Mouse (Mus musculus): ENCODE measurements at regions not wholly inside any gene's neighbourhood (a gene's known extent, or its start where the extent isn't known, plus 50 kb on each side); places are given as distances from the start of the nearest gene placed in this dataset.

- Histone ChIP-seq H3K27ac (ENCODE audit: insufficient read depth, low read length) (no peak overlapping the region), H3K36me3 (ENCODE audit: control insufficient read depth, insufficient read depth, low read length, poor library complexity, severe bottlenecking) (no peaks in the 10 kb centered on the region), H3K27me3 (ENCODE audit: control insufficient read depth, insufficient read depth, low read length, poor library complexity, severe bottlenecking) (no peaks in the 10 kb centered on the region; the same call in 1 of the 2 replicates), H3K9me3 (replicated peaks; ENCODE audit: control insufficient read depth, insufficient read depth, low read length, poor library complexity, severe bottlenecking) (no peaks in the 10 kb centered on the region), H3K4me3 (ENCODE audit: low read depth, low read length) (no peak overlapping the region), H3K9ac (ENCODE audit: low read depth, poor library complexity, severe bottlenecking) (no peak overlapping the region), H3K4me1 (ENCODE audit: control insufficient read depth, insufficient read depth, low read length) (no peaks in the 10 kb centered on the region)
- TF ChIP-seq CTCF (IDR thresholded peaks at IDR 0.05; ENCODE audit: low read depth, low read length), result no peak
- TF ChIP-seq POLR2A (IDR thresholded peaks at IDR 0.05; ENCODE audit: insufficient read depth, low read length), result no peak
- no peak for TF ChIP-seq EP300 (IDR thresholded peaks at IDR 0.05; ENCODE audit: insufficient read depth, low read depth, low read length)
Measured at GRCm38 (mm10) chr15:62845884-62846283, 999.1 kb downstream of the Gsdmc2 start.

GRCm38 (mm10) chr15:62825586-62825985, 1019.4 kb downstream of the Gsdmc2 start:
- Histone ChIP-seq H3K27ac (ENCODE audit: insufficient read depth, low read length) (no peak overlapping the region), H3K27me3 (ENCODE audit: control insufficient read depth, insufficient read depth, low read length, poor library complexity, severe bottlenecking) (no peaks in the 10 kb centered on the region), H3K9me3 (replicated peaks; ENCODE audit: control insufficient read depth, insufficient read depth, low read length, poor library complexity, severe bottlenecking) (no peaks in the 10 kb centered on the region), H3K4me1 (ENCODE audit: control insufficient read depth, insufficient read depth, low read length) (no peaks in the 10 kb centered on the region), H3K9ac (ENCODE audit: low read depth, poor library complexity, severe bottlenecking) (no peak overlapping the region), H3K4me3 (ENCODE audit: low read depth, low read length) (no peak overlapping the region), H3K36me3 (ENCODE audit: control insufficient read depth, insufficient read depth, low read length, poor library complexity, severe bottlenecking) (no peaks in the 10 kb centered on the region)
- no peak for TF ChIP-seq EP300 (IDR thresholded peaks at IDR 0.05; ENCODE audit: insufficient read depth, low read depth, low read length)
- no peak for TF ChIP-seq CTCF (IDR thresholded peaks at IDR 0.05; ENCODE audit: low read depth, low read length)
- no peak for TF ChIP-seq POLR2A (IDR thresholded peaks at IDR 0.05; ENCODE audit: insufficient read depth, low read length)

- Histone ChIP-seq H3K36me3 (ENCODE audit: control insufficient read depth, insufficient read depth, low read length, poor library complexity, severe bottlenecking) (no peaks in the 10 kb centered on the region), H3K9ac (ENCODE audit: low read depth, poor library complexity, severe bottlenecking) (no peak overlapping the region), H3K27me3 (ENCODE audit: control insufficient read depth, insufficient read depth, low read length, poor library complexity, severe bottlenecking) (no peaks in the 10 kb centered on the region), H3K4me1 (ENCODE audit: control insufficient read depth, insufficient read depth, low read length) (no peaks in the 10 kb centered on the region), H3K9me3 (replicated peaks; ENCODE audit: control insufficient read depth, insufficient read depth, low read length, poor library complexity, severe bottlenecking) (no peaks in the 10 kb centered on the region), H3K27ac (ENCODE audit: insufficient read depth, low read length) (no peak overlapping the region), H3K4me3 (ENCODE audit: low read depth, low read length) (no peak overlapping the region)
- TF ChIP-seq EP300 (IDR thresholded peaks at IDR 0.05; ENCODE audit: insufficient read depth, low read depth, low read length) (no peak), POLR2A (IDR thresholded peaks at IDR 0.05; ENCODE audit: insufficient read depth, low read length) (no peak), CTCF (IDR thresholded peaks at IDR 0.05; ENCODE audit: low read depth, low read length) (no peak)
Measured at GRCm38 (mm10) chr15:62823861-62824518, 1021.0 kb downstream of the Gsdmc2 start.

- H3K4me1 ChIP-seq (ENCODE audit: control insufficient read depth, insufficient read depth, low read length), result no peaks in the 10 kb centered on the region
- no peak overlapping the region for H3K9ac ChIP-seq (ENCODE audit: low read depth, poor library complexity, severe bottlenecking)
- TF ChIP-seq CTCF (IDR thresholded peaks at IDR 0.05; ENCODE audit: low read depth, low read length) (no peak), EP300 (IDR thresholded peaks at IDR 0.05; ENCODE audit: insufficient read depth, low read depth, low read length) (no peak), POLR2A (IDR thresholded peaks at IDR 0.05; ENCODE audit: insufficient read depth, low read length) (no peak)
- H3K27ac ChIP-seq (ENCODE audit: insufficient read depth, low read length), result no peak overlapping the region
- no peak overlapping the region for H3K4me3 ChIP-seq (ENCODE audit: low read depth, low read length)
- H3K27me3 ChIP-seq (ENCODE audit: control insufficient read depth, insufficient read depth, low read length, poor library complexity, severe bottlenecking), result no peaks in the 10 kb centered on the region
- no peaks in the 10 kb centered on the region for H3K9me3 ChIP-seq (replicated peaks; ENCODE audit: control insufficient read depth, insufficient read depth, low read length, poor library complexity, severe bottlenecking)
- no peaks in the 10 kb centered on the region for H3K36me3 ChIP-seq (ENCODE audit: control insufficient read depth, insufficient read depth, low read length, poor library complexity, severe bottlenecking)
Measured at GRCm38 (mm10) chr15:62822305-62822704, 1022.7 kb downstream of the Gsdmc2 start.

GRCm38 (mm10) chr15:62813093-62813492, 1031.9 kb downstream of the Gsdmc2 start:
- H3K4me3 ChIP-seq (ENCODE audit: low read depth, low read length), result no peak overlapping the region
- H3K36me3 ChIP-seq (ENCODE audit: control insufficient read depth, insufficient read depth, low read length, poor library complexity, severe bottlenecking), result no peaks in the 10 kb centered on the region
- H3K4me1 ChIP-seq (ENCODE audit: control insufficient read depth, insufficient read depth, low read length), result no peaks in the 10 kb centered on the region
- no peaks in the 10 kb centered on the region for H3K9me3 ChIP-seq (replicated peaks; ENCODE audit: control insufficient read depth, insufficient read depth, low read length, poor library complexity, severe bottlenecking)
- H3K9ac ChIP-seq (ENCODE audit: low read depth, poor library complexity, severe bottlenecking), result no peak overlapping the region
- no peaks in the 10 kb centered on the region for H3K27me3 ChIP-seq (ENCODE audit: control insufficient read depth, insufficient read depth, low read length, poor library complexity, severe bottlenecking)
- TF ChIP-seq POLR2A (IDR thresholded peaks at IDR 0.05; ENCODE audit: insufficient read depth, low read length), result no peak
- no peak for TF ChIP-seq EP300 (IDR thresholded peaks at IDR 0.05; ENCODE audit: insufficient read depth, low read depth, low read length)
- TF ChIP-seq CTCF (IDR thresholded peaks at IDR 0.05; ENCODE audit: low read depth, low read length), result no peak
- H3K27ac ChIP-seq (ENCODE audit: insufficient read depth, low read length), result no peak overlapping the region

DNA sequence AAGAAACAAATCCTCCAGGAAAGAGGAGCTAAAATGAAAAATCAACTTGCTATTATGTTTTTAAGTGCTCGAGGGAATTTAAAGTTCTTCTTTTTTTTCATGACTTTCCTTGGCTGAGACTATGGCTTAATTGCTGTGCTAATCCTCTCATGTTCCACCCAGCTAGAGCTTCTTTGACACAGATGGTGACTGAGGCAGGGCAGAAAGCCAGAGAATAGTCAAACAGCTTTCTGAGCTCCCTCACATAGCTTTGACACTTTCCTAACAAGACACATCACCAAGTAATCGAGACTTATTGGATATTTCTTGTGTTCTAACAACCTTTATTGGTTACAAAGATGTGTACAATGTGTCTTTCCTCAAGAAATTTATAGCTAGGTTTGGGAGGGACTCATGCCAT, 1033.0 kb downstream of the Gsdmc2 start:
- TF ChIP-seq EP300 (IDR thresholded peaks at IDR 0.05; ENCODE audit: insufficient read depth, low read depth, low read length) (no peak), CTCF (IDR thresholded peaks at IDR 0.05; ENCODE audit: low read depth, low read length) (no peak), POLR2A (IDR thresholded peaks at IDR 0.05; ENCODE audit: insufficient read depth, low read length) (no peak)

More for the DNA sequence above, 1033.0 kb downstream of the Gsdmc2 start:
- no peak overlapping the region for H3K27ac ChIP-seq (ENCODE audit: insufficient read depth, low read length)
- H3K9me3 ChIP-seq (replicated peaks; ENCODE audit: control insufficient read depth, insufficient read depth, low read length, poor library complexity, severe bottlenecking), result no peaks in the 10 kb centered on the region
- H3K36me3 ChIP-seq (ENCODE audit: control insufficient read depth, insufficient read depth, low read length, poor library complexity, severe bottlenecking), result no peaks in the 10 kb centered on the region
- H3K4me1 ChIP-seq (ENCODE audit: control insufficient read depth, insufficient read depth, low read length), result no peaks in the 10 kb centered on the region
- H3K27me3 ChIP-seq (ENCODE audit: control insufficient read depth, insufficient read depth, low read length, poor library complexity, severe bottlenecking), result no peaks in the 10 kb centered on the region
- no peak overlapping the region for H3K9ac ChIP-seq (ENCODE audit: low read depth, poor library complexity, severe bottlenecking)
- no peak overlapping the region for H3K4me3 ChIP-seq (ENCODE audit: low read depth, low read length)
